In the genomic region with DNA sequence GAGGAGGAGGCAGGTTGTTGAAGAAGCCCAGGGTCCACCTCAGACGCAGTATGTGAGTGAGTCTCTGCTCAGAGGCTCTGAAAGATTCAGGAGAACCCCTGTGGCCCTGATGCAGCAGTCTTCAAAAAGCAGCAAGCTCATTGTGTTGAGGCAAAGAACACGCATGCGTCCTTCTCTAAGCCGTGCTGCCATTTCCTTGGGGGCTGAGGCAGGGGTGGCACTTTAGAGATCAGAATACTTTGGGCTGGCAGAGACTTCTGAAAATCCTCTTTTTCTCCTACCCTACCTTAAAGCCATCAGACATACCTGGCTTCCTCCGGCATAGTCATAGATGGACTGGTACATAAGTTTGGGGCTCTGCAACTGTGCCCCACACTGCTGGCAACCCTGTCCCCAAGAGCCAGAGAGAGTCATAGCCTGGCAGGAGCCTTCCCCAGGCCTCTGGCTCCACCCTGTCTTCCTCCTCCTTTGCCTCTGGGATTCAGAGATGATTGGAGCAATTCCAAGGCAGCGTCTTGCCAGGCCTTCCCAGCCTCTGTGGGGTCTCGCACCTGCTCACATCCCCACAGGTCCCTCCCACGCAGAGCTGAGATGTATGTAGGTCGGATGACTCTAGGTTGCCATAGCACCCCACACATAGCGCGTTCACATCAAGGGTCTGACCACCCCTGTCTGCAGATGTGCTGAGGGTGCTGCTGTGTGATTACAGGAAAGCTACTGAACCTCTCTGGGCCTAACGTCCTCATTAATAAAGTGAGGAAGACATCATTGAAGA, we compare ENCODE assay signal across 10 mouse cellular contexts. TPM values are rescaled to one million over a fixed set of nuclear protein-coding genes. Genes with fewer than 3 reads are reported as not detected.
DNase-seq lines count a peak whose midpoint lies in the region; ATAC-seq lines count a peak whose summit lies in the region.
"Had no signal": no experiment of that assay in that cellular context is flagged by ENCODE, and none has a peak within 500 bp of the region (broad histone marks: within the 10 kb centered on the region; RNA-seq: fewer than 3 reads in every experiment).

No protein-coding gene starts in this region.

- H3K27ac ChIP-seq in hindbrain, embryonic 12.5 days = no peak overlapping the region
- H3K27ac ChIP-seq in hindbrain, embryonic 11.5 days (ENCODE audit: low read depth, low read length) = no peak overlapping the region
- no peak overlapping the region for H3K27ac ChIP-seq in intestine, embryonic 16.5 days (ENCODE audit: low read length)
- H3K27ac ChIP-seq: limb, embryonic 13.5 days had no signal

- DNase-seq in cerebellum, adult 11-12 months = peak; percentile 26
- DNase-seq in cerebellum, adult 9-10 months = no peak
- no peak for DNase-seq in hindbrain, embryonic 11.5 days (ENCODE audit: low spot score)
- DNase-seq in CD4-positive helper T cell, adult 2 months (ENCODE audit: low read depth, low spot score) = peak; percentile 53
- peak; percentile 34 for DNase-seq in lung, postnatal 14 days
- DNase-seq in kidney, postnatal 25 days = no peak

- H3K9ac ChIP-seq in hindbrain, embryonic 12.5 days = no peak overlapping the region
- no peak overlapping the region for H3K9ac ChIP-seq in hindbrain, embryonic 11.5 days (ENCODE audit: low read depth, low read length)
- H3K9ac ChIP-seq in intestine, embryonic 16.5 days (ENCODE audit: low read depth, low read length) = no peak overlapping the region
- H3K9ac ChIP-seq: limb, embryonic 13.5 days; neural tube, embryonic 15.5 days had no signal

- H3K4me3 ChIP-seq in hindbrain, embryonic 12.5 days = no peak overlapping the region
- no peak overlapping the region for H3K4me3 ChIP-seq in hindbrain, embryonic 11.5 days (ENCODE audit: low read depth, low read length)
- no peak overlapping the region for H3K4me3 ChIP-seq in intestine, embryonic 16.5 days (ENCODE audit: low read length)
- H3K4me3 ChIP-seq: limb, embryonic 13.5 days; neural tube, embryonic 15.5 days had no signal

- H3K27me3 ChIP-seq in hindbrain, embryonic 12.5 days = no peaks in the 10 kb centered on the region
- H3K27me3 ChIP-seq in hindbrain, embryonic 11.5 days (ENCODE audit: control insufficient read depth, insufficient read depth, low read length) = no peaks in the 10 kb centered on the region
- no peaks in the 10 kb centered on the region for H3K27me3 ChIP-seq in intestine, embryonic 16.5 days (replicated peaks; ENCODE audit: control insufficient read depth, insufficient read depth, low read length)
- H3K27me3 ChIP-seq: limb, embryonic 13.5 days; neural tube, embryonic 15.5 days had no signal

- no peaks in the 10 kb centered on the region for H3K9me3 ChIP-seq in hindbrain, embryonic 12.5 days (replicated peaks)
- no peaks in the 10 kb centered on the region for H3K9me3 ChIP-seq in hindbrain, embryonic 11.5 days (ENCODE audit: control insufficient read depth, low read length)
- H3K9me3 ChIP-seq in intestine, embryonic 16.5 days (ENCODE audit: control insufficient read depth, low read length) = no peaks in the 10 kb centered on the region
- H3K9me3 ChIP-seq: limb, embryonic 13.5 days; neural tube, embryonic 15.5 days had no signal

- peaks cover 39% of the 10 kb centered on the region for H3K4me1 ChIP-seq in hindbrain, embryonic 12.5 days
- peaks cover 2% of the 10 kb centered on the region; the same call in 1 of the 2 replicates for H3K4me1 ChIP-seq in hindbrain, embryonic 11.5 days (replicated peaks; ENCODE audit: control insufficient read depth, insufficient read depth, low read length)
- H3K4me1 ChIP-seq in intestine, embryonic 16.5 days (ENCODE audit: control insufficient read depth, insufficient read depth, low read length) = 0 out of 2 replicates have a peak, but pooled peaks cover 3% of the 10 kb centered on the region

- no peaks in the 10 kb centered on the region for H3K36me3 ChIP-seq in hindbrain, embryonic 12.5 days
- H3K36me3 ChIP-seq in hindbrain, embryonic 11.5 days (ENCODE audit: control insufficient read depth, insufficient read depth, low read length) = no peaks in the 10 kb centered on the region
- H3K36me3 ChIP-seq in intestine, embryonic 16.5 days (ENCODE audit: control insufficient read depth, insufficient read depth, low read length) = no peaks in the 10 kb centered on the region
- H3K36me3 ChIP-seq: limb, embryonic 13.5 days; neural tube, embryonic 15.5 days had no signal

- ATAC-seq in hindbrain, embryonic 12.5 days (ENCODE audit: low FRiP score) = peak; percentile 44; the same call in 1 of the 2 replicates
- ATAC-seq in hindbrain, embryonic 11.5 days (ENCODE audit: low FRiP score) = no peak
- ATAC-seq in intestine, embryonic 16.5 days = no peak

- H3K4me2 ChIP-seq in hindbrain, embryonic 12.5 days (replicated peaks) = no peak overlapping the region
- H3K4me2 ChIP-seq in hindbrain, embryonic 11.5 days (replicated peaks; ENCODE audit: low read depth, low read length) = no peak overlapping the region
- no peak overlapping the region for H3K4me2 ChIP-seq in intestine, embryonic 16.5 days (ENCODE audit: low read depth, low read length)
- H3K4me2 ChIP-seq: limb, embryonic 13.5 days; neural tube, embryonic 15.5 days had no signal

- 68% methylated on average over 12 of the region's 12 CpGs for WGBS in hindbrain, embryonic 12.5 days
- 75% methylated on average over 12 of the region's 12 CpGs for WGBS in hindbrain, embryonic 11.5 days
- WGBS in intestine, embryonic 16.5 days = 76% methylated on average over 12 of the region's 12 CpGs

RNA-seq across cellular contexts. Expression of gene Trpm1, which starts 4.8 kb away (rescaled TPM):
- polyA plus RNA-seq in hindbrain, embryonic 12.5 days (2016; fragmentation: Nextera tagmentation; extraction: Ambion mirVana) = 0.31 and 0.43 TPM in 2 replicates
- 0.74 and 0.92 TPM in 2 replicates for polyA plus RNA-seq in hindbrain, embryonic 11.5 days (2014; fragmentation: Nextera tagmentation; extraction: Ambion mirVana)
- polyA plus RNA-seq in intestine, embryonic 16.5 days (2015; fragmentation: Nextera tagmentation; extraction: Ambion mirVana) = not detected in 2 replicates

Comparison
In these comparisons a context has a peak if more than half of its experiments do, and no peak if none do; other contexts are left out.
1. DNase-seq: peak in cerebellum, adult 11-12 months (single experiment), CD4-positive helper T cell, adult 2 months (single experiment) and lung, postnatal 14 days (single experiment); none in cerebellum, adult 9-10 months (single experiment), hindbrain, embryonic 11.5 days (single experiment) and kidney, postnatal 25 days (0 of 2).